Mouse (Mus musculus): ENCODE measurements around the gene 4931406C07Rik. TPM values are rescaled to one million over a fixed set of nuclear protein-coding genes. Genes with fewer than 3 reads are reported as not detected.
"Not testable (repeated sequence)": the region's sequence is repeated elsewhere in the genome, so short reads cannot be mapped to it uniquely, and the experiment has no call there.

The 4931406C07Rik gene
- total RNA-seq (2021), result 1 to 10 TPM; 6.1 to 6.5 TPM

GRCm38 (mm10) chr9:15306398-15307119 lies at the start of gene 4931406C07Rik:
Gene 4931406C07Rik, minus strand, starts transcription at chr9:15306448.
- no peak for DNase-seq
- intact Hi-C loops (cut with DNase I), result loop anchor here (1.0 to 5.0 kb wide), 2 partner anchors 27 to 51 kb away; partner anchors contain the start of genes Cep295 and Med17

- no peak for DNase-seq
- intact Hi-C loops (cut with DNase I), result no loop called here
Observed at GRCm38 (mm10) chr9:15349925-15350324, 43.7 kb upstream of the 4931406C07Rik start.

DNA sequence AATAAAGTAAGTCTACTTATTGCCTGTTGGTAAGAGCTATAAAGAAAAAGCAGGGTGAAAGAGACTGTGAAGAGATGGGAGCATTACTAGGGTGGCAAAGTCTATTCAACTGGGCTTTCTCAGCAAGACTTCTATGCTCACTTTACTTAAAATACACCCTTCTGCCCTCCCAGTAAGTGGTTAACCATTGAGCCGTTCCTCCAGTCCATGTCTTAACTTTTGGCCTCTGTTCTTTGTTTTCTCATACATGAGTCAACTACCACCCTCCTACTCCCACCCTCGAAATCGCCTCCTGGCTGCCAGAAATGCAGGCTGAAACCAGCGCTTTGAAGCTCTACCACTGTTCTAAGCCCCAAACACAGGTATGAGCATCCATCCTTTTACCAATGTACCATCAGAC lies 31.5 kb upstream of the 4931406C07Rik start:
- DNase-seq, result no peak
- intact Hi-C loops (cut with DNase I), result no loop called here

GRCm38 (mm10) chr9:15318170-15318742 lies 12.0 kb upstream of the 4931406C07Rik start:
- intact Hi-C loops (cut with DNase I), result no loop called here
- DNase-seq, result no peak

DNA sequence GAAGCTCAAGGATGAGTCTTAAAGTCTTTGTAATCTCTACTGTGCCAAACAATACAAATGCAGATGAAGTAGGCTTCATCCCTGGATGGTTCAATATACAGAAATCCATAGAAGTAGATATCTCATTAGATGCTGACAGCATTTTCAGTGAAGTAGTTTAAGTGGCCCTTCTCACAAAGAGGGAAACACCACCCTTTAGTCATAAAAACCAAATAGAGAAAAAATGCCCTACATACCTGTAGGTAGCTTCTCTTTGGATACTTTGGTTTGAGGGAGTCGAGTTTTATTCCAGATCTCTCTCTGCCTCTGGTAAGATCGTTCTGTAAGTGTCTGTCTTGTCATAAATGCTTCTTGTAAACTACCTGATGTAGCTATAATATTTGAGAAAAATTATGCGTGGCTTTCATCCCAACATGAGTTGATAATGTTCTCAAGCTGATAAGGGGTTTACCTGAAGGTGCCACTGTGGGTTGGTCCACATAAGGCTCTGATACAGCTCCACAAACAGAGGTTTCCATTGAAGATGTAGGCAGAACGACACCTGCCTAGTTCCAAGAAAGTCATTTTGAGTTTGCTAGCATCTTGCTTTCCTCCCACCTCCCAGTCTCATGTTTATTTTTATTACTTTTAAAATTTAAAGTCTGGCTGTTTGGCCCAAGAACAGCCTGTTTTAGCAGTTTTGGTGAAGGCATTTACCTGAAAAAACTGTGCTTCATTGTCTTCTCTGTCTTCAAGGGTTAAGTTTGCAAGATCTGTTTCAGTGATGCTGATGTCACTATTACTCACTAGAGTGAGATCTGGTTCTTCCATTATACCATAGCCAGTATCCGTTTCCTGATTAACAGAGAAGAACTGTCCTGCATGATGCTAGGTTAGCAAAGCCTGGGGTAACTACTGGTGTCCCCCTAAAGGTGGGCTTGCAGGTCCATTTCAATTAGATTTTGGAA lies 11.2 kb upstream of the 4931406C07Rik start:
- no peak for DNase-seq
- intact Hi-C loops (cut with DNase I), result no loop called here

DNA sequence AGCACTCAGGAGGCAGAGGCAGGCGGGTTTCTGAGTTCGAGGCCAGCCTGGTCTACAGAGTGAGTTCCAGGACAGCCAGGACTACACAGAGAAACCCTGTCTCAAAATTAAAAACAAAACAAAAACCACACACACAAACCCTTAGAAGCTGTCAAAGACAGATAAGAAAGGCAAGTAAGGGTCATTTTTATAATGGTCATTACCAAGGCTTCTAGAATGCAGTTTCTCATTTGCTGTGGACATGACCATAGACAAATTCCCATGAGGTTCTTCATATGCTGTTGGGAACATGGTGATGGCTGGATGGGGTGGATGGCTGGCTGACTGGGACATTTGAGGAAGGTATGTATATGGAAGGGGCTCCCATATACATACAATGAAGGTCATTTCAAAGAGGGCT lies 10.0 kb upstream of the 4931406C07Rik start:
- DNase-seq; intact Hi-C loops (cut with DNase I): not testable (repeated sequence)

GRCm38 (mm10) chr9:15314619-15315018 lies 8.4 kb upstream of the 4931406C07Rik start:
- intact Hi-C loops (cut with DNase I), result no loop called here
- DNase-seq, result no peak

- DNase-seq, result no peak
- intact Hi-C loops (cut with DNase I), result no loop called here
Observed at GRCm38 (mm10) chr9:15313633-15314032, 7.4 kb upstream of the 4931406C07Rik start.

GRCm38 (mm10) chr9:15312054-15312735 lies 5.9 kb upstream of the 4931406C07Rik start:
- DNase-seq, result no peak
- intact Hi-C loops (cut with DNase I), result no loop called here

- intact Hi-C loops (cut with DNase I), result no loop called here
Observed at GRCm38 (mm10) chr9:15310179-15310578, 3.9 kb upstream of the 4931406C07Rik start.

DNA sequence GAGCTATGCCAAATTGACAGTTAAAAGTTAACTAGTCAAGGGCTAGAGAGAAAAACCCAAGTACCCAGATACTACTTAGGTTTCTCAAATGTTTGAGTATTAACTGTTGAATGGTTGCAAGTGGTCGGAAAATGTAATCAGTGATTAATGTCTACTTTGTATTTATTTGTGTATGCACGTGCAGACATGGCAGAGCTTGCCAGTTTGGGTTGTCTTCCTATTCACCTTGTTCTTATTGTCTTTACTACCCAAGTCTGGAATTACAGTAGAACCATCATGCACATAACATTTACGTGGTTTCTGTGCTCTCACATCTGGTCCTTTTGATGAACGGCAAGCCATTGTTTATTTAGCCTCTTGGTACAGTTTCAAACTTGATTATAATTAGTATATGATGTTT lies 3.2 kb upstream of the 4931406C07Rik start:
- no peak for DNase-seq

More at GRCm38 (mm10) chr9:15310179-15310578, 3.9 kb upstream of the 4931406C07Rik start:
- no peak for DNase-seq

DNA sequence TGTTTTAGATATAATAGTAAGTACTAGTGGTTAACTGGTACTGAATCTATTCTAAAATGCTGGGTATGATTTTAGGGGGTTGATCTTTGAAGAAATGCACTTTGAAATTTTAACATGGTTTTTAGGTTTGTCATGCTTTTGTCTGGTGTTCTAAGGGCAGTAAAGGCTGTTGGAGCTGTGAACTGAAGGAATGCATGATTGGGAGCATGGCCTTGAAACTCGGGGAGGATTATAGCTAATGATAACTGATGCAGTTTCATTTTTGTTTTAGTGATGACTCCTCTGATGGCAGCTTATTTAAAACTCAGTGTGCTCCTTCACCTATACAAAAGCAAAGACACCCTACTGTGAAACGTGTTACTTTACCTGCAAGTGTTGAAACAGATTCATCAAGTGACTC lies 2.0 kb upstream of the 4931406C07Rik start:
- intact Hi-C loops (cut with DNase I), result loop anchor here (5.0 kb wide), 1 partner anchor 49 kb away; the partner anchor contains the start of gene Cep295
- DNase-seq, result no peak

More for the DNA sequence above, 3.2 kb upstream of the 4931406C07Rik start:
- intact Hi-C loops (cut with DNase I), result loop anchor here (5.0 kb wide), 1 partner anchor 48 kb away; the partner anchor contains the start of gene Cep295

DNA sequence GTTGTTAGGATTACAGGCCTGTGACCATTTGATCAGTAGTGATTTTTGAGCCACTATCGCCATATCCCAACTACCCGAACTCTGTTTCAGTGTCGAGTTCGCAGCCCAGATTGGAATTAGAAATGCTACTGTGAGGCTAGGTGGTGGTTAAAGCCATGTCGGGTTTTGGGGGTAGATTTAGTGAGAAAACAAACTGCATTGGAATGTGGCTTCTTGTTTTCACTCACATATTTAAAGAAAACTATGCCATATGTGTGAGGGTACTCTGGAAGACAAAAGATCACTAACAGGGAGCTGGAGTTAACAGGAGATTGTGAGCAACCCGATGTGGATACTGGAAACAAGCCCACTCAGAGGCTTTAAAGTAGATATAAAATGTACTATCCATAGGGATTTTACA lies 1.0 kb upstream of the 4931406C07Rik start:
- intact Hi-C loops (cut with DNase I), result loop anchor here (5.0 kb wide), 1 partner anchor 50 kb away; the partner anchor contains the start of gene Cep295
- no peak for DNase-seq

- peak; percentile 99 to 100 for DNase-seq
- intact Hi-C loops (cut with DNase I), result loop anchor here (1.0 to 5.0 kb wide), 2 partner anchors 26 to 52 kb away; partner anchors contain the start of genes Cep295 and Med17
Observed at GRCm38 (mm10) chr9:15305503-15306397, 498 bp downstream of the 4931406C07Rik start, which contains the start of gene Taf1d. Gene Taf1d, plus strand, starts transcription at chr9:15306214.

DNA sequence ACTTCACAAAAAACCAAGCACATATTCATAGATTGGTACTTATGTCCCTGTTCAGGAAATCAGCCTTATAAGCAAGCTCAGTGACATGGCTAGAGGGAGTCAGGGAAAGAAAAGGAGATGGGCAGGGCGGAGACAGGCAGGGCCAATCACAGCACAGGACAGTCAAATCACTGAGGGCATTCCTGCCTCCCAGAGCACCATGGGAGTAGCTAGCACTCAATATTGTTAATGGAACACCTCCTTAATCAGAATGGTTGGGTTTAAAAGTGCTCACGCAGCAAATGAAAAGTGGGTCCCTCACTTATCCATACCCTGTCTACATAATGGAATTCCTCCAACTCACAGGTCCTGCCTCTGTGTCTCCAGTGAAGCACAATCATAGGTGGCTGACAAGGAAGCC lies 3.4 kb downstream of the 4931406C07Rik start:
- intact Hi-C loops (cut with DNase I), result no loop called here
- no peak for DNase-seq

DNA sequence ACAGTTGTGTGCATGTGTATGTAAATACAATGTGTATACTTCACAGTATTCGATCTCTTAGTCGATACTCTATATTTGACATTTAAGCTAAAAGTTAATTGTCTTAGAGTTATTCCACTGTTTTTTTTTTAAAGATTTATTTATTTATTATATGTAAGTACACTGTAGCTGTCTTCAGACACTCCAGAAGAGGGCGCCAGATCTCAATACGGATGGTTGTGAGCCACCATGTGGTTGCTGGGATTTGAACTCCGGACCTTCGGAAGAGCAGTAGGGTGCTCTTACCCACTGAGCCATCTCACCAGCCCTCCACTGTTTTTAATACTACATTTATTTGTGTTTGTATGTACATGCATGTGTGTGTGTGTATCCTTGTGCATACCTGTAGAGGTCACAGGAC lies 4.2 kb downstream of the 4931406C07Rik start:
- DNase-seq; intact Hi-C loops (cut with DNase I): not testable (repeated sequence)

- peak; percentile 19 to 24 for DNase-seq
- intact Hi-C loops (cut with DNase I), result no loop called here
Observed at GRCm38 (mm10) chr9:15301399-15301798, 4.8 kb downstream of the 4931406C07Rik start.

- no peak for DNase-seq
- intact Hi-C loops (cut with DNase I), result no loop called here
Observed at GRCm38 (mm10) chr9:15300056-15300455, 6.2 kb downstream of the 4931406C07Rik start.

DNA sequence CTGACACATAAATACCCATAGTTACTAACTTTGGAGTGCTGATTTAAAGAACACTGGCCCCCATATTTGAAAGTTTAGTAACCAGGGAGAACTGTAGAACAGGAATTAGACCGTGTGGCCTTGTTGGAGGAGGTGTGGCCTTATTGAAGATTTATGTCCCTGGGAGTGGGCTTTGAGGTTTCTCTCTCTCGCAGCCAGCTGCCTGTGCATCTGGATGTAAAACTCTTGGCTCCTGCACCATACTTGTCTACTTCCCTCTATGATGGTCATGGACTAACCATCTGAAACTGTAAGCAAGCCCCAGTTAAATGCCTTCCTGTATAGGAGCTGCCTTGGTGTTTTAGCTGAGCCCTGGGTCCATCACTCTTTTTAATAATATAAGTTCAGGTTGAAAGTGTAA lies 7.8 kb downstream of the 4931406C07Rik start:
- intact Hi-C loops (cut with DNase I), result no loop called here
- DNase-seq, result no peak

Measured in heart, postnatal 36 days (tissue).